Mouse (Mus musculus) spleen, adult 2 months (tissue): ENCODE data around the gene Sned1. TPM values are rescaled to one million over a fixed set of nuclear protein-coding genes. Genes with fewer than 3 reads are reported as not detected.
A peak's percentile ranks its signal among the peaks of the same experiment; 100 is the strongest.

Experiments used
- DNase-seq, 2 experiments: peaks; one replicate each; pipeline versions ENCODE4 v3.0.0 to v3.0.0-alpha.2; 2012 to 2021; ENCODE audit warnings: low spot score in 2 of 2, low read depth in 1 of 2
- H3K27ac ChIP-seq: fragments of 200-500 bp; 2 replicates; pipeline ENCODE4 v1.5.1; 2012; ENCODE audit warnings: low read length, inconsistent platforms; ENCODE audit not compliant: insufficient read depth
- H3K27me3 ChIP-seq: fragments of 200-500 bp; 2 replicates; pipeline ENCODE4 v1.6.1; 2012; ENCODE audit warnings: mild to moderate bottlenecking, moderate library complexity, low read length, inconsistent platforms; ENCODE audit not compliant: control insufficient read depth, insufficient read depth
- H3K36me3 ChIP-seq: fragments of 200-500 bp; 2 replicates; pipeline ENCODE4 v1.6.1; 2012; ENCODE audit warnings: mild to moderate bottlenecking, low read length, inconsistent platforms; ENCODE audit not compliant: control insufficient read depth, insufficient read depth
- H3K4me1 ChIP-seq: fragments of 200-500 bp; 2 replicates; pipeline ENCODE4 v1.6.1; 2011; ENCODE audit warnings: inconsistent platforms; ENCODE audit not compliant: control insufficient read depth, insufficient read depth, insufficient read length
- H3K4me3 ChIP-seq: fragments of 200-500 bp; 2 replicates; pipeline ENCODE4 v1.5.1; 2011; ENCODE audit warnings: mild to moderate bottlenecking, inconsistent platforms; ENCODE audit not compliant: insufficient read depth, insufficient read length; ENCODE audit errors: extremely low read depth
- CTCF ChIP-seq: fragments of 200-500 bp; IDR thresholded peaks from 2 replicates; pipeline ENCODE4 v1.5.1; 2011; ENCODE audit warnings: mild to moderate bottlenecking, inconsistent platforms; ENCODE audit not compliant: insufficient read depth, insufficient read length, insufficient replicate concordance; ENCODE audit errors: extremely low read depth
- POLR2A ChIP-seq: fragments of 200-500 bp; IDR thresholded peaks from 2 replicates; pipeline ENCODE4 v1.6.1; 2011; ENCODE audit warnings: low read depth, low read length, inconsistent platforms
- WGBS: fragments of 180-500 bp; shearing (Covaris S2); methylation state at CpG from one replicate; pipeline ENCODE4 v1.1.7; 2018; 5-methylcytosine and 5-hydroxymethylcytosine counted together
- polyA plus RNA-seq: library from polyadenylated mRNA; depleted of rRNA; stranded (reverse); fragments of >200 nt; gene quantifications from 2 replicates; pipeline ENCODE4 v1.2.3, GENCODE M21; 2012

Sned1 gene
- polyA plus RNA-seq, 1 experiment: 12.8 TPM

GRCm38 (mm10) chr1:93207536-93208064, 28.0 kb upstream of the Sned1 start:
- TF ChIP-seq POLR2A (no peak), CTCF (no peak)
- DNase-seq: no peak
- WGBS: 73% methylated on average over 4 of the region's 4 CpGs

GRCm38 (mm10) chr1:93210213-93210641, 25.4 kb upstream of the Sned1 start:
- Histone ChIP-seq H3K4me1 (no peaks in the 10 kb centered on the region), H3K36me3 (no peaks in the 10 kb centered on the region), H3K27ac (peak overlapping the region; percentile 5; the same call in 1 of the 2 replicates), H3K27me3 (no peaks in the 10 kb centered on the region), H3K4me3 (no peak overlapping the region)
- 12% methylated on average over 9 of the region's 9 CpGs for WGBS
- DNase-seq: no peak
- no peak for TF ChIP-seq CTCF
- TF ChIP-seq POLR2A: no peak

More at GRCm38 (mm10) chr1:93207536-93208064, 28.0 kb upstream of the Sned1 start:
- no peak overlapping the region for H3K4me3 ChIP-seq
- H3K27ac ChIP-seq: no peak overlapping the region
- no peaks in the 10 kb centered on the region for H3K36me3 ChIP-seq
- no peaks in the 10 kb centered on the region for H3K27me3 ChIP-seq
- no peaks in the 10 kb centered on the region for H3K4me1 ChIP-seq

GRCm38 (mm10) chr1:93211019-93211418, 24.6 kb upstream of the Sned1 start:
- Histone ChIP-seq H3K36me3 (no peaks in the 10 kb centered on the region), H3K27ac (no peak overlapping the region), H3K27me3 (no peaks in the 10 kb centered on the region), H3K4me3 (no peak overlapping the region), H3K4me1 (no peaks in the 10 kb centered on the region)
- TF ChIP-seq POLR2A (no peak), CTCF (no peak)
- DNase-seq: no peak
- WGBS: 86% methylated on average over 11 of the region's 11 CpGs

- no peaks in the 10 kb centered on the region for H3K27me3 ChIP-seq
- DNase-seq: peak in 1 of 2 experiments; percentile 16
- no peaks in the 10 kb centered on the region for H3K4me1 ChIP-seq
- 54% methylated on average over 10 of the region's 10 CpGs for WGBS
- H3K36me3 ChIP-seq: no peaks in the 10 kb centered on the region
- TF ChIP-seq CTCF (no peak), POLR2A (no peak)
- H3K27ac ChIP-seq: peak overlapping the region; percentile 49
- H3K4me3 ChIP-seq: no peak overlapping the region
Observed at GRCm38 (mm10) chr1:93211549-93212220, 24.0 kb upstream of the Sned1 start.

GRCm38 (mm10) chr1:93212441-93212840, 23.2 kb upstream of the Sned1 start:
- H3K4me3 ChIP-seq: no peak overlapping the region
- TF ChIP-seq CTCF (no peak), POLR2A (no peak)
- DNase-seq: no peak
- no peaks in the 10 kb centered on the region for H3K36me3 ChIP-seq
- 85% methylated on average over 7 of the region's 7 CpGs for WGBS
- 0 out of 2 replicates have a peak overlapping the region, but pooled peaks have one; percentile 49 for H3K27ac ChIP-seq
- no peaks in the 10 kb centered on the region for H3K4me1 ChIP-seq
- H3K27me3 ChIP-seq: no peaks in the 10 kb centered on the region

- no peak overlapping the region for H3K4me3 ChIP-seq
- no peak overlapping the region for H3K27ac ChIP-seq
- WGBS: 74% methylated on average over 5 of the region's 5 CpGs
- H3K27me3 ChIP-seq: no peaks in the 10 kb centered on the region
- DNase-seq: no peak
- H3K4me1 ChIP-seq: no peaks in the 10 kb centered on the region
- H3K36me3 ChIP-seq: no peaks in the 10 kb centered on the region
- TF ChIP-seq POLR2A: no peak
- no peak for TF ChIP-seq CTCF
Observed at GRCm38 (mm10) chr1:93214612-93215011, 21.0 kb upstream of the Sned1 start.
